Mouse (Mus musculus) bone marrow, adult 2 months (tissue): ENCODE data around the gene Pgap3.

Experiments used
- CTCF ChIP-seq: fragments of 200-500 bp; IDR thresholded peaks from 2 replicates; pipeline ENCODE4 v1.5.1; 2011; ENCODE audit warnings: low read length, control low read depth; ENCODE audit not compliant: control insufficient read depth, insufficient read depth
- POLR2A ChIP-seq: fragments of 200-500 bp; IDR thresholded peaks from 2 replicates; pipeline ENCODE4 v1.6.1; 2011; ENCODE audit warnings: low read depth, mild to moderate bottlenecking, control low read depth, low read length, borderline replicate concordance; ENCODE audit not compliant: control insufficient read depth

DNA sequence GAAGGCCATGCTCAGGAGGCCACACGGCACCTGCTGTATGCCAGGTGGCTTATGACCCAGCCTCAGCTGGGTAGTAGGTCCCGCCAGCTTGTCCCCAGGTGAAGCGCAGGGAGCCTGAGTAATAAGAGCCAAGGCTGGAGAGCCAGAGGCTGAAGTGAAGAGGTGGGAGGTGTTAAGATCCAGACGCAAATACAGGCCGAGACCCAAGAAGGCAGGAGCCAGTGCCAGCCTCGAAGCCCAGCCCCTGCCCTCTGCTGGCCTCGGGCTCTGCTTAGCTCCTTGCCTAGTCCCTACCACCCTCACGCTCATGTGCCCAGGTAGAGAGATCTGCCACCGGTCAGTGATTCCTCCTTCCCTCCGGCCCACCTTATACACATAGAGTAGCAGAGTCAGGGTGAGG is 12.0 kb downstream of the Pgap3 start:
- TF ChIP-seq POLR2A (no peak), CTCF (no peak)
